In the genomic region with DNA sequence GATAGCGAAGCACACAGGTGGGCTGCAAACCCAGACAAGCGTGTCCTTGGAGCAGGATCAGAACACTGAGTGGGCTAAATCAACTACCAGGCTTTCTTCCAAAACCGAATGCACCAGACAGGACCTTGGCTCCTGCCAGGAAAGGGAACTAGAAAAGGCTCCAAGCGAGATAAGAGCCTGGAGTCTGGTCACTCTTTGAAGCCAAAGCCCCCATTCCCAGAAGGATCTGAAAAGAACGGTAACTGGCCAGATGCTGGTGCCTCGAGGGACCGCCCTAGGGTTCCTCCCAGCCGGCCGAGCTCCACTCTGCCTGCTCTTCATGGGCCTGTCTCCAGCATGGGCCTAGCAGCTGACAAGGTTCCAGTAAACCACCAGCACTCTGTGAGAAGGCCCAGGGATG, we compare ENCODE assay signal across 15 mouse cellular contexts.
DNase-seq lines count a peak whose midpoint lies in the region; ATAC-seq and TF ChIP-seq lines count a peak whose summit lies in the region.
"Had no signal": no experiment of that assay in that cellular context is flagged by ENCODE, and none has a peak within 500 bp of the region (broad histone marks: within the 10 kb centered on the region; RNA-seq: fewer than 3 reads in every experiment).

No protein-coding gene starts in this region.

- TF ChIP-seq EP300 in heart, postnatal 0 days (IDR thresholded peaks at IDR 0.05; ENCODE audit: low read depth), result no peak

- TF ChIP-seq CTCF in heart, postnatal 0 days (IDR thresholded peaks at IDR 0.05; ENCODE audit: low read depth), result no peak

- no peak overlapping the region for H3K4me2 ChIP-seq in midbrain, embryonic 14.5 days (ENCODE audit: low read length)
- no peak overlapping the region for H3K4me2 ChIP-seq in heart, postnatal 0 days (ENCODE audit: low read depth, low read length)
- H3K4me2 ChIP-seq: forebrain, embryonic 12.5 days had no signal

- DNase-seq in cerebellum, postnatal 14 days, result peak; percentile 45 to 64
- no peak for DNase-seq in cerebellum, adult 8-10 months
- DNase-seq in midbrain, embryonic 10.5 days (ENCODE audit: low spot score), result no peak
- DNase-seq in midbrain, embryonic 14.5 days, result no peak
- DNase-seq in heart, postnatal 0 days (ENCODE audit: low spot score), result peak; percentile 43
- no peak for DNase-seq in layer of hippocampus, postnatal 14 days (ENCODE audit: low spot score in 2 of 2)
- DNase-seq: cerebellum, adult 11-12 months; gastrocnemius, postnatal 14 days; lung, adult 18-20 months; right cerebral cortex, adult 18-20 months; thymus, adult 2 months had no signal

- ATAC-seq in midbrain, embryonic 14.5 days (ENCODE audit: low FRiP score, low TSS enrichment), result no peak
- ATAC-seq in heart, postnatal 0 days (ENCODE audit: insufficient read depth, low read depth), result peak; percentile 55; the same call in 1 of the 2 replicates
- ATAC-seq in erythroid progenitor cell, adult 5-6 weeks (replicated peaks; ENCODE audit: low FRiP score, poor library complexity, severe bottlenecking), result no peak
- ATAC-seq in megakaryocyte progenitor cell, adult 5-6 weeks (replicated peaks; ENCODE audit: poor library complexity), result no peak

- no peaks in the 10 kb centered on the region for H3K9me3 ChIP-seq in midbrain, embryonic 10.5 days (replicated peaks)
- no peaks in the 10 kb centered on the region for H3K9me3 ChIP-seq in midbrain, embryonic 14.5 days (ENCODE audit: control insufficient read depth, low read length)
- no peaks in the 10 kb centered on the region for H3K9me3 ChIP-seq in heart, postnatal 0 days (replicated peaks; ENCODE audit: control insufficient read depth, low read length)
- H3K9me3 ChIP-seq: forebrain, embryonic 12.5 days; megakaryocyte, embryonic 14.5 days had no signal

- H3K4me1 ChIP-seq in midbrain, embryonic 10.5 days, result peaks cover 5% of the 10 kb centered on the region; the same call in 1 of the 2 replicates
- no peaks in the 10 kb centered on the region for H3K4me1 ChIP-seq in midbrain, embryonic 14.5 days (ENCODE audit: control insufficient read depth, insufficient read depth, low read length)
- peaks cover 28% of the 10 kb centered on the region for H3K4me1 ChIP-seq in heart, postnatal 0 days (ENCODE audit: control insufficient read depth, insufficient read depth)
- H3K4me1 ChIP-seq: forebrain, embryonic 12.5 days had no signal

- 0 out of 2 replicates have a peak overlapping the region, but pooled peaks have one; percentile 13 for H3K27ac ChIP-seq in midbrain, embryonic 10.5 days (replicated peaks)
- no peak overlapping the region for H3K27ac ChIP-seq in midbrain, embryonic 14.5 days (replicated peaks; ENCODE audit: low read depth, low read length)
- H3K27ac ChIP-seq in heart, postnatal 0 days (ENCODE audit: low read depth), result peak overlapping the region; percentile 54; the same call in 1 of the 2 replicates
- H3K27ac ChIP-seq: forebrain, embryonic 12.5 days had no signal

- no peaks in the 10 kb centered on the region for H3K27me3 ChIP-seq in midbrain, embryonic 10.5 days (ENCODE audit: low read depth, poor library complexity, severe bottlenecking)
- no peaks in the 10 kb centered on the region for H3K27me3 ChIP-seq in midbrain, embryonic 14.5 days (ENCODE audit: control insufficient read depth, insufficient read depth, low read length)
- H3K27me3 ChIP-seq in heart, postnatal 0 days (ENCODE audit: control insufficient read depth, insufficient read depth, low read length), result no peaks in the 10 kb centered on the region
- H3K27me3 ChIP-seq: forebrain, embryonic 12.5 days; megakaryocyte, embryonic 14.5 days had no signal

- H3K4me3 ChIP-seq in midbrain, embryonic 10.5 days, result no peak overlapping the region
- H3K4me3 ChIP-seq in midbrain, embryonic 14.5 days (replicated peaks; ENCODE audit: low read depth, low read length), result no peak overlapping the region
- no peak overlapping the region for H3K4me3 ChIP-seq in heart, postnatal 0 days (ENCODE audit: low read depth, low read length)
- H3K4me3 ChIP-seq: forebrain, embryonic 12.5 days; megakaryocyte, embryonic 14.5 days had no signal

- no peak overlapping the region for H3K9ac ChIP-seq in midbrain, embryonic 14.5 days (replicated peaks; ENCODE audit: low read length)
- H3K9ac ChIP-seq in heart, postnatal 0 days (replicated peaks; ENCODE audit: low read depth, low read length), result no peak overlapping the region
- H3K9ac ChIP-seq: forebrain, embryonic 12.5 days had no signal

- 87% methylated on average over 9 of the region's 9 CpGs for WGBS in midbrain, embryonic 10.5 days
- WGBS in midbrain, embryonic 14.5 days, result 72% methylated on average over 9 of the region's 9 CpGs
- 15% methylated on average over 9 of the region's 9 CpGs for WGBS in heart, postnatal 0 days

- H3K36me3 ChIP-seq in midbrain, embryonic 10.5 days, result peaks cover 13% of the 10 kb centered on the region
- H3K36me3 ChIP-seq in midbrain, embryonic 14.5 days (ENCODE audit: control insufficient read depth, insufficient read depth, low read length), result peaks cover 11% of the 10 kb centered on the region
- peaks cover 14% of the 10 kb centered on the region for H3K36me3 ChIP-seq in heart, postnatal 0 days (replicated peaks; ENCODE audit: control insufficient read depth, insufficient read depth, low read length)

Comparison
In these comparisons a context has a peak if more than half of its experiments do, and no peak if none do; other contexts are left out.
1. DNase-seq: peak in cerebellum, postnatal 14 days (2 of 2) and heart, postnatal 0 days (single experiment); none in cerebellum, adult 8-10 months (single experiment), midbrain, embryonic 10.5 days (single experiment), midbrain, embryonic 14.5 days (single experiment) and layer of hippocampus, postnatal 14 days (0 of 2).